Mouse (Mus musculus): Measurements from ENCODE around the gene Hcar1. TPM values are rescaled to one million over a fixed set of nuclear protein-coding genes. Genes with fewer than 3 reads are reported as not detected.

Gene Hcar1
- polyA plus RNA-seq, 1 experiment from 2014 or later, result 1.4 TPM

- TF ChIP-seq CTCF (IDR thresholded peaks at IDR 0.05; ENCODE audit: low read depth), result no peak
- Histone ChIP-seq H3K9me3 (ENCODE audit: control insufficient read depth) (no peaks in the 10 kb centered on the region), H3K27me3 (replicated peaks; ENCODE audit: control insufficient read depth, insufficient read depth, low read length) (no peaks in the 10 kb centered on the region), H3K36me3 (ENCODE audit: control insufficient read depth, insufficient read depth) (no peaks in the 10 kb centered on the region), H3K27ac (ENCODE audit: low read depth, low read length) (no peak overlapping the region), H3K9ac (ENCODE audit: low read depth, low read length) (no peak overlapping the region), H3K4me2 (replicated peaks; ENCODE audit: low read depth) (no peak overlapping the region), H3K4me1 (replicated peaks; ENCODE audit: control insufficient read depth, insufficient read depth, low read length) (no peaks in the 10 kb centered on the region), H3K4me3 (ENCODE audit: low read depth, low read length) (no peak overlapping the region)
- ATAC-seq, result no peak
- 83% methylated on average over 5 of the region's 5 CpGs for WGBS
Measured at GRCm38 (mm10) chr5:123874177-123874576, 5.6 kb downstream of the Hcar1 start.

DNA sequence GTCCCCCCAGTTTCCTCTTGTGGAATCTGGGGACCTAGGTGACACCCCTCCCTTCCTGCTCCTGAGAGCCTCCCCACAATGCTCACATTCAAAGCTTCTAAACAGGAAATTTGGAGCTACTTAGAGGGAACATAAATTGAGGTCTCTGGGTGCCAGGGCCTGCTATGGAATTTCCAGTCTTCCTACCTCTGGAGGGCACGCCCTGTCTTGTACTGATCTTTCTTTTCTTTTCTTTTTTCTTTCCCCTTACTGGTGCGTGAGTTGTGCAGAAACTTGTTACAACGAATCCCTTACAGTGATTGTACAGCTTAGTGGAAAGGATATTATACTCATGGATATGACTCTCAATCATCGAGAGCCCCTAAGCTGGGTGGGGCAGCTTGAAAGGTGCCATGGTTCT lies 10.2 kb downstream of the Hcar1 start:
- no peak overlapping the region for H3K9ac ChIP-seq (ENCODE audit: low read depth, low read length)
- no peak overlapping the region for H3K4me3 ChIP-seq (ENCODE audit: low read depth, low read length)
- H3K9me3 ChIP-seq (ENCODE audit: control insufficient read depth), result no peaks in the 10 kb centered on the region
- H3K27ac ChIP-seq (ENCODE audit: low read depth, low read length), result no peak overlapping the region
- H3K4me2 ChIP-seq (replicated peaks; ENCODE audit: low read depth), result no peak overlapping the region
- WGBS, result 71% methylated on average over 4 of the region's 4 CpGs
- H3K27me3 ChIP-seq (replicated peaks; ENCODE audit: control insufficient read depth, insufficient read depth, low read length), result no peaks in the 10 kb centered on the region
- no peak for ATAC-seq
- TF ChIP-seq CTCF (IDR thresholded peaks at IDR 0.05; ENCODE audit: low read depth), result no peak
- H3K36me3 ChIP-seq (ENCODE audit: control insufficient read depth, insufficient read depth), result no peaks in the 10 kb centered on the region
- no peaks in the 10 kb centered on the region for H3K4me1 ChIP-seq (replicated peaks; ENCODE audit: control insufficient read depth, insufficient read depth, low read length)

GRCm38 (mm10) chr5:123866457-123866856 lies 13.4 kb downstream of the Hcar1 start:
- ATAC-seq, result no peak
- Histone ChIP-seq H3K9me3 (ENCODE audit: control insufficient read depth) (no peaks in the 10 kb centered on the region), H3K9ac (ENCODE audit: low read depth, low read length) (no peak overlapping the region), H3K36me3 (ENCODE audit: control insufficient read depth, insufficient read depth) (no peaks in the 10 kb centered on the region), H3K4me3 (ENCODE audit: low read depth, low read length) (no peak overlapping the region), H3K4me1 (replicated peaks; ENCODE audit: control insufficient read depth, insufficient read depth, low read length) (no peaks in the 10 kb centered on the region), H3K27ac (ENCODE audit: low read depth, low read length) (no peak overlapping the region), H3K4me2 (replicated peaks; ENCODE audit: low read depth) (no peak overlapping the region), H3K27me3 (replicated peaks; ENCODE audit: control insufficient read depth, insufficient read depth, low read length) (no peaks in the 10 kb centered on the region)
- no peak for TF ChIP-seq CTCF (IDR thresholded peaks at IDR 0.05; ENCODE audit: low read depth)
- WGBS, result 89% methylated on average over 4 of the region's 4 CpGs

DNA sequence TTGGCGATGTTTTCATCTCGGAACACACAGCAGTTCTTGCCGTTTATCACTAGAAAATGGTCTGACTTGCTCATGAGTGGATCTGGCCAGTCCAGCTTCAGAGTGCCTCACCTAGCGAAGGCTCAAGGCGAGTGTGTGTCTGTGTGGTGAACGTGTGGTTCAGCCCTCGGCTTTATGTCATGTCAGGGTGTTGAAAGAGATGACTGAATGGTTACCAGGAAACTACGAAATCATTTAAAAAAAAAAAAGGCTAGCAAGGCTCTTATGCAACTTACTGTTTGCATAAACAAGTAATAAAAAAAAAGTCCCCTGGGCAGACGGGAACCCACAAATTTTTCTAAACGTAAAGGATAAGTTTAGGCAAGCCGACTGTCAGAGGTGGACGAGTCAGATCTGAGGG lies 14.5 kb downstream of the Hcar1 start, which contains the start of gene Hcar2:
Hcar2 (minus strand) TSS at position 135 of the 400 bp plus-strand sequence.
- 55% methylated on average over 12 of the region's 12 CpGs for WGBS
- ATAC-seq, result no peak
- no peak within 1 kb of the TSS for H3K27ac ChIP-seq (ENCODE audit: low read depth, low read length)
- H3K4me2 ChIP-seq (replicated peaks; ENCODE audit: low read depth), result no peak within 1 kb of the TSS
- no peaks in the 10 kb centered on the region for H3K4me1 ChIP-seq (replicated peaks; ENCODE audit: control insufficient read depth, insufficient read depth, low read length)
- H3K9ac ChIP-seq (ENCODE audit: low read depth, low read length), result no peak within 1 kb of the TSS
- no peaks in the 10 kb centered on the region for H3K9me3 ChIP-seq (ENCODE audit: control insufficient read depth)
- H3K36me3 ChIP-seq (ENCODE audit: control insufficient read depth, insufficient read depth), result no peaks in the 10 kb centered on the region
- no peak for TF ChIP-seq CTCF (IDR thresholded peaks at IDR 0.05; ENCODE audit: low read depth)
- H3K27me3 ChIP-seq (replicated peaks; ENCODE audit: control insufficient read depth, insufficient read depth, low read length), result no peaks in the 10 kb centered on the region
- H3K4me3 ChIP-seq (ENCODE audit: low read depth, low read length), result no peak within 1 kb of the TSS

DNA sequence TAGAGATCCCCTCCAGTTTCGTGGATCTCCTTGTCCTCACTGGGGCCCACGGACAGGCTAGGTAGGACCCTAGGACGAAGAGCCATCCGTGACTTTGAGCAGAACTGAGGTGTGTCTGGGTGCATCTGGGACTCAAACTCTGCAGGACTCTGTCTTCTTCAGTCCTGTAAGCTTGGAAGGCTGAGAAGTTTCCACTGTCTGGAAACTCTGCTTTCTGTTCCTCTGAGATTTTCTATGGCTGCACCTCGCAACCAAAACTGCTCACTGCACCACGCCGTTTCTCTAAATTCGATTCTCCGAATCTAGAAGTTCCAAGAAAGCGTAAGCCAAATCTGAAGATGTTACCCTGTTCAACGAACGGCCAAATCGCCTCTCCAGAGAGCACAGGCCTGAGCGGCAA lies 15.9 kb downstream of the Hcar1 start:
- Histone ChIP-seq H3K4me3 (ENCODE audit: low read depth, low read length) (no peak overlapping the region), H3K4me2 (replicated peaks; ENCODE audit: low read depth) (no peak overlapping the region), H3K4me1 (replicated peaks; ENCODE audit: control insufficient read depth, insufficient read depth, low read length) (no peaks in the 10 kb centered on the region), H3K9me3 (ENCODE audit: control insufficient read depth) (no peaks in the 10 kb centered on the region), H3K36me3 (ENCODE audit: control insufficient read depth, insufficient read depth) (no peaks in the 10 kb centered on the region), H3K27me3 (replicated peaks; ENCODE audit: control insufficient read depth, insufficient read depth, low read length) (no peaks in the 10 kb centered on the region), H3K9ac (ENCODE audit: low read depth, low read length) (no peak overlapping the region), H3K27ac (ENCODE audit: low read depth, low read length) (no peak overlapping the region)
- 91% methylated on average over 14 of the region's 14 CpGs for WGBS
- TF ChIP-seq CTCF (IDR thresholded peaks at IDR 0.05; ENCODE audit: low read depth), result no peak
- no peak for ATAC-seq

DNA sequence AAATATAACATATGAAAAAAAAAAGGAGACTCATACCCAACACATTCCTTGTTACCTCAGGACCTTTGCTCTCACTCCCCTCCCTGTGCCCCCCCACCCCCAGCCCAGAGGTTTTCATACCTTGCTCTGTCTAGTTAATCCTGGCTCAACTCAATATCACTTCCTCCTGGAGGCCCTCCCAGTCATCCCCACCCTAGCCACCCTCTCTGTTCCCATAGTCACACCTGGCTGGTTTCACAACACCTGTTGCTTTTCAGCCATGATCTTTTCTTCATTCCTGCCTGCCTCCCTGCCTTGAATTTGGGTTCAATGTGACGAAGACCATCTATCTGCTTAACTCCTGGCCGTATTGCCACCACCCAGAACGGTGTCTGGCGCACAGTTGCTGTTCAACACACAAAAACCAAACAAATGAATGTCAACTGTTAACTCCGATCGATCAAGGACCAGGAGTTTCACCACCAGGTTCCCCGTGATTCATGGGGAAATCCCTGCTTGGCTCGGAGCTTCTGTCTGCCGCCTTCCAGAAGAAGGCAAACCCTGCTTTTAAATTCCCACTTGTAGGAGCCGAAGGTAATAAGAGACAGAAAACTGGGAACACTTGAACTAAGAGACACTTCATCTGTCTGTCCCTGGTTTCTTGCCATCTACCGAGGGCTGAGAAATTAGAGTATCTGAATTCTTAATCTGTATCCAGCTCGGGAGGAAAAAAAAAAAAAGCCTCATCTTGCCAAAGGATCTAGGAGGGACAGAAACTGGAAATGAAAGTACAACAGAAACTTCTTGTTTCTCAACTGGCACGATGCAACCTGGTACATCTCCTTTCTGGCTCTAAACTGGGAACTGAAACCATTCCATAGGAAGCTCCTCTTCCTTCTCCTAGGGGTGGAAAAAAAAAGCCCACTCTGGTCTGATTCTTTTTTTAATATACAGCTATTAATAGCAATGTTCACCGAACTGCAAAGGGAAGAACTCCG lies 17.2 kb downstream of the Hcar1 start:
- Histone ChIP-seq H3K27me3 (replicated peaks; ENCODE audit: control insufficient read depth, insufficient read depth, low read length) (no peaks in the 10 kb centered on the region), H3K27ac (ENCODE audit: low read depth, low read length) (peak overlapping the region; percentile 73), H3K4me2 (replicated peaks; ENCODE audit: low read depth) (peak overlapping the region; percentile 51), H3K4me1 (replicated peaks; ENCODE audit: control insufficient read depth, insufficient read depth, low read length) (no peaks in the 10 kb centered on the region), H3K9ac (ENCODE audit: low read depth, low read length) (0 out of 2 replicates have a peak overlapping the region, but pooled peaks have one; percentile 2), H3K36me3 (ENCODE audit: control insufficient read depth, insufficient read depth) (no peaks in the 10 kb centered on the region), H3K4me3 (ENCODE audit: low read depth, low read length) (peak overlapping the region; percentile 14), H3K9me3 (ENCODE audit: control insufficient read depth) (no peaks in the 10 kb centered on the region)
- WGBS, result 41% methylated on average over 15 of the region's 15 CpGs
- ATAC-seq, result peak; percentile 83
- TF ChIP-seq CTCF (IDR thresholded peaks at IDR 0.05; ENCODE audit: low read depth), result no peak
